Mouse (Mus musculus): ENCODE data around the gene Mki67.

Mki67 gene

GRCm38 (mm10) chr7:135668852-135669739 lies 47.1 kb downstream of the Mki67 start:
- peak; percentile 49 for DNase-seq (ENCODE audit: low read depth, low spot score)

GRCm38 (mm10) chr7:135666314-135666713 lies 49.8 kb downstream of the Mki67 start:
- DNase-seq (ENCODE audit: low read depth, low spot score), result no peak

- no peak for DNase-seq (ENCODE audit: low read depth, low spot score)
Measured at GRCm38 (mm10) chr7:135664211-135664610, 52.0 kb downstream of the Mki67 start.

GRCm38 (mm10) chr7:135660314-135660713 lies 55.8 kb downstream of the Mki67 start:
- DNase-seq (ENCODE audit: low read depth, low spot score), result no peak

GRCm38 (mm10) chr7:135659314-135659935 lies 56.7 kb downstream of the Mki67 start:
- no peak for DNase-seq (ENCODE audit: low read depth, low spot score)

- no peak for DNase-seq (ENCODE audit: low read depth, low spot score)
Measured at GRCm38 (mm10) chr7:135658150-135658549, 58.0 kb downstream of the Mki67 start.

- DNase-seq (ENCODE audit: low read depth, low spot score), result peak; percentile 40
Measured at GRCm38 (mm10) chr7:135655113-135655512, 61.0 kb downstream of the Mki67 start.

- no peak for DNase-seq (ENCODE audit: low read depth, low spot score)
Measured at GRCm38 (mm10) chr7:135654288-135654687, 61.9 kb downstream of the Mki67 start.

- DNase-seq (ENCODE audit: low read depth, low spot score), result no peak
Measured at GRCm38 (mm10) chr7:135653601-135654000, 62.6 kb downstream of the Mki67 start.

- DNase-seq (ENCODE audit: low read depth, low spot score), result no peak
Measured at GRCm38 (mm10) chr7:135652781-135653180, 63.4 kb downstream of the Mki67 start.

- no peak for DNase-seq (ENCODE audit: low read depth, low spot score)
Measured at GRCm38 (mm10) chr7:135651831-135652511, 64.2 kb downstream of the Mki67 start.

- no peak for DNase-seq (ENCODE audit: low read depth, low spot score)
Measured at GRCm38 (mm10) chr7:135650061-135650460, 66.1 kb downstream of the Mki67 start.

- DNase-seq (ENCODE audit: low read depth, low spot score), result no peak
Measured at GRCm38 (mm10) chr7:135649306-135649705, 66.9 kb downstream of the Mki67 start.

- no peak for DNase-seq (ENCODE audit: low read depth, low spot score)
Measured at GRCm38 (mm10) chr7:135648821-135649220, 67.3 kb downstream of the Mki67 start.

GRCm38 (mm10) chr7:135646976-135647375 lies 69.2 kb downstream of the Mki67 start:
- no peak for DNase-seq (ENCODE audit: low read depth, low spot score)

- no peak for DNase-seq (ENCODE audit: low read depth, low spot score)
Measured at GRCm38 (mm10) chr7:135644452-135644851, 71.7 kb downstream of the Mki67 start.

GRCm38 (mm10) chr7:135641698-135642507 lies 74.3 kb downstream of the Mki67 start:
- DNase-seq (ENCODE audit: low read depth, low spot score), result peak; percentile 75
